Mouse (Mus musculus) cerebral cortex, adult 2 months (tissue): Measurements from ENCODE around the gene Gm42906.

ENCODE experiments used
- WGBS: fragments of 180-500 bp; shearing (Covaris S2); methylation state at CpG from one replicate; pipeline ENCODE4 v1.1.7; 2018; 5-methylcytosine and 5-hydroxymethylcytosine counted together

The Gm42906 gene

DNA sequence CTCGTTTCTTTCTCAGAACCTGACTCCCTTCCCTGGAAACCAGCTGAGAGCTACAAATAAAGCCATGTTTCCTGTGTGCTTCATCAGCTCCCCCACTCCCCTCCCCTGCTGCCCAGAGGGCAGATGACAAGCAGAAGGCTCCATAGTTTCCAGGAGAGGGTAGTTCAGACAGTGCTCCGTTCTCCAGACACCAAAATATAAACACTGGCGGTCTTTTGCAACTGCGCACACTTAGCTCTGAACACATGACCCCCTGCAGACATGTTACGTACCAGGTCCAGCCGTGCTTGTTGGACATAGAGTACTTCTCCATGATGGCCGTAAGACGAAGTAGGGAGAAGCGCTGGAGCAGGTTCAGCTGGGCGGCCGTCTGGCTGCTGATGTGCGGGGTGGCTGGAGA, 367.5 kb downstream of the Gm42906 start:
- WGBS, result 69% methylated on average over 12 of the region's 12 CpGs

- WGBS, result 52% methylated on average over 5 of the region's 5 CpGs
These were observed 368.2 kb downstream of the Gm42906 start for GRCm38 (mm10) chr5:151059772-151060171.

GRCm38 (mm10) chr5:151059352-151059751, 368.6 kb downstream of the Gm42906 start:
- WGBS, result 79% methylated on average over 10 of the region's 10 CpGs

GRCm38 (mm10) chr5:151057716-151058115, 370.2 kb downstream of the Gm42906 start:
- WGBS, result 83% methylated on average over 5 of the region's 5 CpGs

- WGBS, result 63% methylated on average over 6 of the region's 6 CpGs
These were observed 371.1 kb downstream of the Gm42906 start for GRCm38 (mm10) chr5:151056920-151057294.

GRCm38 (mm10) chr5:151056255-151056919, 371.6 kb downstream of the Gm42906 start:
- WGBS, result 62% methylated on average over 12 of the region's 12 CpGs

DNA sequence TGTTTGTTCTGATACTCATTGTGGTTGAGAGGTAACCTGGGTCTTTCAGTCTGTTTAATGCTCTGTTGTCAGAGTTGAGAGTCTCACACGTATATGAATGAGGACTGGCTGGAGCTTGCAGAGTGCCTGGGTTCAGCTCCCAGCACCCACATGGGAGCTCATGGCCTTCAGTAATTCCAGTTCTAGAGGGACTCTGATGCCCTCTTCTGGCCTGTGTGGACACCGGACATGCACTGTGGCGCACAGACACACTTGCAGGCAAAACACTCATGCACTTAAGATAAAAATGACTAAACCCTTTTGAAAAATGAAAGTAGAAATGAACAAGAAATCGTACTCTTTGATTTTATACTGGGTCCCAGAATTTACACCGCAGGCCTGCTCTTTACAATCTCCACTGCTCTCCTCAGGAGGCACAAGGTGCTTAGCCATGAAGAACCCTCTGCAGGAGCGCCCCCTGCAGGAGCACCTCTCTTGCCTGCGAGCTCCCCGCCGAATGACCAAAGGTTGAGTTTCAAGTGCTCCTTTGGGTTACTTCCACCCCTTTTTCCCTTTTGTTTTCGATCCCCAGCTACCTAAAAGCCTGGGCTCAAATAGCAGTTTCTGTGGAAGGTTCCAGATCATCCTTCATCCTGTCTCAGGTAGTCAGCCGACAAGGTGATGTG, 372.4 kb downstream of the Gm42906 start:
- 92% methylated on average over 11 of the region's 11 CpGs for WGBS

- 54% methylated on average over 4 of the region's 4 CpGs for WGBS
These were observed 373.2 kb downstream of the Gm42906 start for GRCm38 (mm10) chr5:151054743-151055114.

- 23% methylated on average over 7 of the region's 7 CpGs for WGBS
These were observed 373.7 kb downstream of the Gm42906 start for GRCm38 (mm10) chr5:151054100-151054742.

GRCm38 (mm10) chr5:151053190-151053589, 374.8 kb downstream of the Gm42906 start:
- 87% methylated on average over 5 of the region's 5 CpGs for WGBS

DNA sequence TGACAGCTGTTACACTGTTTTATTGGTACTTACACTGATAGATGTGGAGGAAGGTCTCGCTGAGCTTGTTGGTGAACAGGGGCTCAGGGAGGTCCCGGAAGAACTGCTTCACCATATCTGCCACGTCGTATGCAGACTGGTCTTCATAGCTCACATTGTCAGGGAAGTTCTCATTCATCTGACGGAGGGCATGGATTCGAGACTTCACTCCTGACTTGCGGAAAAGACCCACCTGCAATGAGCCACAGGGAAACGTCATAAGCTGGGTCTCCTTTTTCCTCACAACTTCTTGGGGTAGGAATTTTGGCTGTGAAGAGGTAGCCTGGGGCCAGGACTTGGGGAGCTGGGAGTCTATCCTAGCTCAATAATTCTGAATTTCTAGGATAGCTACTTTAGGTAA, 375.6 kb downstream of the Gm42906 start:
- WGBS, result 96% methylated on average over 8 of the region's 8 CpGs

DNA sequence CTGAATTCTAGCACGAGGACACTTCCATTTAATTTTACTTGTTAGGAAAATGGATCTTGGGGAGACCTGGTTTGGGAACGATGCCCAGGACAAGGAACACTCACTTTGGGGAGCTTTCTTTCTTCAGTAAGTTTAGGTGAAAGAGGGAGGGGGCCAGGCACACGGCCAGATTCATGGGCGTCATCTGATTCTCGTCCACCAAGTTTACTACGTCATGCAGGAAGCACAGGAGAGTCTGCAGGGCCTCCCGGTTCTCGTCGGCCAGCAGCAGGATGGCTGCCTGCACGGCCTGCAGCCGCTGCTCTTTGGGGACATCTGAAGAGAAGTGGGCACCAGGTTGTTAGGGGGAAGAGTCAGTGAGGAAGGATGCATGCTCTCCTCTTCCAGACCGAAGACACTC, 380.5 kb downstream of the Gm42906 start:
- WGBS, result 74% methylated on average over 12 of the region's 12 CpGs

DNA sequence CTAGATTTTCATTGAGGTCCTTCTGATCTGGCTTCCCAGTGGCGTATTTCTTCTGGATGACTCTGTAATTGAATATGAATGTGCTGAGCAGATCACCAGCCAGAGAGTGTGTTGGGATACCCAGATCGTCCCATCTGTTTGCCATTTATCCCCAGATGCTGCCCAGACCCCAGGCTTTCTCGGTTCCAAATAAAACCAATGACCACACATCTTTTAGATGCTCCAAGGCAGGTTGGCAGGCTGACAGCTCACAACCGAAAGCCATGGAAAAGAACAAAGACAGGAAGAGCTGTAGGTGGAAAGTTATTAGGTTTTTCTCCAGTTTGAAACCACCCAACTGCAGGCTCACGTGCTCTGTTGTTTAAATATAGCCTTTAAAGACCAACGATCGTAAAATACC, 381.0 kb downstream of the Gm42906 start:
- WGBS, result 55% methylated on average over 7 of the region's 7 CpGs

DNA sequence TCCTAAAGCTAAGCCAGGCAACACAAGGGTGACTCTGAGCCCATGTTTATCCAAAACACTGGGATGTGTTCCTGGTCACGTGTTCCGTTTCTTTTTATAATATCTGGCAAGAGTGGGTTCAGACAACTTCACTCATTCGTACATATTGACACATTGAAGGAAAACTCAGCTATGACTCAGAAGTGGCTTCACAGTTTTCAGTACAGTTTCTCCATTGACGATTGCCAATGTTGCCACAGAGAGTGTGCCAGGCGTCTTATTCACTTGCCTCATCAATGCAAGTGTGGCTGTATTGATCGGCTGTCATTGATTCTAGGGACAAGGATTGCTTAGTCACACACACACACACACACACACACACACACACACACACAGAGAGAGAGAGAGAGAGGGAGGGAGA, 381.8 kb downstream of the Gm42906 start:
- 50% methylated on average over 6 of the region's 6 CpGs for whole genome bisulfite sequencing

DNA sequence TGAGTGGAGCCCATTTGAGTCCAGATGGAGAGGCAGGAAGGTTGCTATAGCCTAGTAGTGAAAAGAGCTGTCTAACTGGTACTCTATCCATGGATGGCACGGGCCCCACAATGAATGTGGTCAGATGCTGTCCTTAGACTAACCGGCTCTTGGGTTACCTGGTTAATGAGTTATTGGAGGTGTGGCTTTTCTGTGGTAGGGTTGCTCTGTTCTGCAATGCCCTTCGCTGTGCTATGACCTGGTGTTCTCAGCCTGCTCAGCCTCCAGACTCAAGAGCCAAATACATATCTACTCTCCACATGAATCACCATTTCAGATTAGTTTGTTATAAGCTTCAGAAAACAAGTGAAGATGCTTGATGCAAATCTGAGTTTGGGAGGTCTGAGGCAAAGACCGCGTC, 385.1 kb downstream of the Gm42906 start:
- WGBS, result 92% methylated on average over 5 of the region's 5 CpGs

DNA sequence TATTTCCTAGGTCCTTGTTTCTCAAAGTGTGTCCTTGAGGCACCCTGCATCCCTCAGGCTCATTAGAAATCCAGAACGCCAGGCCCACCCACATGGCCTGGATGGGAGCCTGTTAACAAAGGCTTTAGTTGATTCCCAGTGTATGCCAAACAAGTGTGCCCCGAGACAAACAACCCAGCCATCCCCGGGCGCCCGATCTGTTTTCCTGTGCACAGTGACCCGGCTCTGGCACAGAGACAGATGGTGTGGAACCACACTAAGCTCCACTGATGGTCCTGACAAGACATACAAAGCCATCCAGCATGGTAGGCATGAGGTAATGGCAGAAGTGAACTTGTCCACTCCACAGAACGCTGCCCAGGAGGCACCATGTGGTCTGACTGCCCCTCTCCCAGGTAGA, 390.1 kb downstream of the Gm42906 start:
- 64% methylated on average over 7 of the region's 7 CpGs for WGBS

DNA sequence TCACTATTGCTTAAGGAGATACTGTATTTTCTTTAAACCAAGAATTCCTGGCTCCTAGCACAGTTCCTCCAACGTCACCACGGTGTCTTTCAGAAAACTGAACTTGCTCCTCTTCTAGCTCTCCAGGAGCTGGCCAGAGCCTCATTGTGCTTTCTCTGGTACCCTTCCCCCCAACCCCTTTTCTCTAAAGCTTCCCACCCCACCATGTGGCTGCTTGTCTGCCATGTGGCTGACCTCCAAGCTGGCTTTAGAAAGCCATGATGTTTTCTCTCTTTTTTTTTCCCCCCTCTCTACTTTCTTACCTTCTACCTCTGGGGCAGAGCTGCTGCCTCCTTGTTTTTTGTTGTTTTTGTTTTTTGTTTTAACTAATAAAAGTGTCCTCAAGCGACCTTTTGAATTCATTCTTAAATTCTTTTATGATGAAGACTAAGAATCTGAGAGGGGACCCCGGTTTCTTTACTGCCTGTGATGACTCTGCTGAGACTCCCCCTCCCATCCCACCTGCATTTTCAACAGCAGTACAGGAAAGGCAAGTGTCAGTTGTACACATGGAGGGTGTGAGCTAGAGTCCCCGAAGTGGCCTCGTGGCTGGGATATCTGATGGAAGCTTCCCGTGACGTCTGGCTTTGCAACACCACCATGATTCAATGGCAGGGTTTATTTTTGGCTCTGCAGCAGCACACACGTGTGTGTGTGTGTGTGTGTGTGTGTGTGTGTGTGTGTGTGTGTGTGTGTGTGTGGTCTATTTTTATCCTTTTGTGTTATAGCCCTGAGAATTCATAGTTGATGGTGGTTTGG, 393.0 kb downstream of the Gm42906 start:
- WGBS, result 57% methylated on average over 9 of the region's 9 CpGs

GRCm38 (mm10) chr5:151028906-151029305, 399.1 kb downstream of the Gm42906 start:
- 69% methylated on average over 6 of the region's 6 CpGs for WGBS

GRCm38 (mm10) chr5:151027171-151027570, 400.8 kb downstream of the Gm42906 start:
- WGBS, result 50% methylated on average over 7 of the region's 7 CpGs

GRCm38 (mm10) chr5:151026069-151026468, 401.9 kb downstream of the Gm42906 start:
- 89% methylated on average over 4 of the region's 4 CpGs for WGBS

DNA sequence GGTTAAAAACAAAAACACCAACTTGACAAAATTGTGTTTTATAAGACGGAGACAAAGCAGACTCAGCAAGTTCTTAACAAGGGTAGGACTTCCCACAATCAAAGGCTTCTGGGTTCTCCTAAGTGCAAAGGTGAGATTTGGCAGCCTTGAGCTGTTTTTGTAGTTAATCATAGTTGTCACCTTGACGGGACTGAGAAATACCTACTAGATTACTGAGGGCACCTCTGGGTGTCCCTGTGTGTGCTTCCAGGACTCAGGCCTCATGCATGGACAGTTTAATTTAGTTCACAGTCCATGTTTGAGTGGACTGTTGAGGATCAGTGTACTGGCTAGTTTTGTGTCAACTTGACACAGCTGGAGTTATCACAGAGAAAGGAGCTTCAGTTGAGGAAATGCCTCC, 403.5 kb downstream of the Gm42906 start:
- WGBS, result 84% methylated on average over 2 of the region's 2 CpGs

DNA sequence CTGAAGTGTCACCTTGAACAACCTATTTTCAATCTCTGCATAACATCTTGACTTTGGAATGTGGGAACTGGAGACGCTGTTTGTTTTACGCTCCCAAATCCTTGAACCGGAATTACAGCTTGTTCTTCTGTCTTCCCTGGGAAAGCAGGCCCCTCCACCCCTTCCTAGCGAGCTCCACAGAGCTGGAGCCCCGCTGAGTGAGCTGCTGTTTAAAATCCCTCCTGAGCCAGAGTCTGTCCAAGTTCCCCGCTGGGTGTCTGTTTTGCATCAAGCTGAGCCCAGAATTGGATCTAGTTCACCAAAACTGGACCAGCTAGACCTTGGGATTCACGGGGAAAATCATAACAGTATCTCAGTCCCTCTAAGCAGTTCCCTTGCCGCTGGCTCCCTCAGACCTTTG, 404.5 kb downstream of the Gm42906 start:
- 8% methylated on average over 8 of the region's 8 CpGs for WGBS
